In the genomic region with DNA sequence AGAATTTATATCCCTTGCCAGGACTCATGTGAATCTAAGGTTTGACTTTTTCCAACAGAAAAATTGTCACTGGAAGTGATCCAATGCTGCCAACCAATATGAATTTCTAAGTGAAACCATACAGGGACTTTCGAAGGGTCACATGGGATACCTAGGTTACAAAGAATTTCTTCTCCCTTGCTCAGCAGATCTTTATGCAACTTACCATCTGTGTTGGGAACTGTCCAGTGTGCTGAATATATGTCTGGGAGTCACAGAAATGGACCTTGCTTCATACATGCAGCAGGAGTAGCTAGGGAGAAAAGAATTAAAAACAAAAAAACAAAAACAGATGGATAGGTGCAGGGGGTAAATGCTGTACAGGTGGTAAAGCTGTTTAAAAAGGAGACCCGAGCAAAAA, we compare ENCODE assay signal across 14 mouse cellular contexts.
DNase-seq lines count a peak whose midpoint lies in the region; ATAC-seq and TF ChIP-seq lines count a peak whose summit lies in the region.
"Had no signal": no experiment of that assay in that cellular context is flagged by ENCODE, and none has a peak within 500 bp of the region (broad histone marks: within the 10 kb centered on the region; RNA-seq: fewer than 3 reads in every experiment).

No protein-coding gene starts in this region.

- no peaks in the 10 kb centered on the region for H3K36me3 ChIP-seq in heart, postnatal 0 days (replicated peaks; ENCODE audit: control insufficient read depth, insufficient read depth, low read length)
- no peaks in the 10 kb centered on the region for H3K36me3 ChIP-seq in ES-E14 (ENCODE audit: control insufficient read depth, insufficient read depth, low read length, poor library complexity, severe bottlenecking)
- no peaks in the 10 kb centered on the region for H3K36me3 ChIP-seq in embryonic facial prominence, embryonic 14.5 days (ENCODE audit: control insufficient read depth, insufficient read depth, low read length)
- H3K36me3 ChIP-seq: embryonic facial prominence, embryonic 12.5 days; heart, embryonic 13.5 days; kidney, embryonic 15.5 days; midbrain, embryonic 13.5 days had no signal

- H3K27ac ChIP-seq in heart, postnatal 0 days (ENCODE audit: low read depth): no peak overlapping the region
- no peak overlapping the region for H3K27ac ChIP-seq in ES-E14 (ENCODE audit: insufficient read depth, low read depth, low read length, poor library complexity, severe bottlenecking)
- no peak overlapping the region for H3K27ac ChIP-seq in embryonic facial prominence, embryonic 14.5 days (replicated peaks; ENCODE audit: low read depth, low read length)
- H3K27ac ChIP-seq: embryonic facial prominence, embryonic 12.5 days; heart, embryonic 13.5 days; hindbrain, postnatal 0 days; kidney, embryonic 15.5 days; midbrain, embryonic 13.5 days had no signal

- no peak overlapping the region for H3K4me2 ChIP-seq in heart, postnatal 0 days (ENCODE audit: low read depth, low read length)
- H3K4me2 ChIP-seq in embryonic facial prominence, embryonic 14.5 days (ENCODE audit: low read depth, low read length): no peak overlapping the region
- H3K4me2 ChIP-seq: embryonic facial prominence, embryonic 12.5 days; heart, embryonic 13.5 days; kidney, embryonic 15.5 days; midbrain, embryonic 13.5 days had no signal

- no peaks in the 10 kb centered on the region for H3K27me3 ChIP-seq in heart, postnatal 0 days (ENCODE audit: control insufficient read depth, insufficient read depth, low read length)
- no peaks in the 10 kb centered on the region for H3K27me3 ChIP-seq in embryonic facial prominence, embryonic 14.5 days (replicated peaks; ENCODE audit: control insufficient read depth, insufficient read depth, low read length)
- H3K27me3 ChIP-seq: embryonic facial prominence, embryonic 12.5 days; heart, embryonic 13.5 days; kidney, embryonic 15.5 days; midbrain, embryonic 13.5 days had no signal

- in situ Hi-C loops in ES-E14 (cut with MboI; ENCODE audit: low sequenced_read_pairs in 2 of 2, unreplicated experiment in 2 of 2): no loop called here

- H3K9me3 ChIP-seq in heart, postnatal 0 days (replicated peaks; ENCODE audit: control insufficient read depth, low read length): no peaks in the 10 kb centered on the region
- H3K9me3 ChIP-seq in ES-E14 (ENCODE audit: control insufficient read depth, insufficient read depth, low read depth, low read length): no peaks in the 10 kb centered on the region
- H3K9me3 ChIP-seq in embryonic facial prominence, embryonic 14.5 days (ENCODE audit: control insufficient read depth, low read length): no peaks in the 10 kb centered on the region
- H3K9me3 ChIP-seq: embryonic facial prominence, embryonic 12.5 days; heart, embryonic 13.5 days; kidney, embryonic 15.5 days; midbrain, embryonic 13.5 days had no signal

- DNase-seq in heart, postnatal 0 days (ENCODE audit: low spot score): peak; percentile 13
- DNase-seq in heart, postnatal 25 days (ENCODE audit: low spot score): no peak
- DNase-seq in ES-E14 (ENCODE audit: low read depth, low spot score): peak; percentile 13
- peak; percentile 35 for DNase-seq in R1 (ENCODE audit: low read depth, low spot score)
- peak; percentile 64 for DNase-seq in embryonic facial prominence, embryonic 14.5 days (ENCODE audit: low spot score)
- DNase-seq in urinary bladder, postnatal 4 days (ENCODE audit: low spot score in 2 of 2): no peak
- DNase-seq in thymus, postnatal 36 days: no peak
- DNase-seq: gastrocnemius, postnatal 36 days; layer of hippocampus, postnatal 36 days had no signal

- ATAC-seq in heart, postnatal 0 days (ENCODE audit: insufficient read depth, low read depth): no peak
- no peak for ATAC-seq in embryonic facial prominence, embryonic 14.5 days (ENCODE audit: low read depth)
- ATAC-seq: hindbrain, postnatal 0 days; midbrain, embryonic 13.5 days had no signal

- intact Hi-C loops in heart, postnatal 25 days (cut with DNase I): no loop called here

- TF ChIP-seq CTCF in heart, postnatal 0 days (IDR thresholded peaks at IDR 0.05; ENCODE audit: low read depth): no peak

- H3K4me1 ChIP-seq in heart, postnatal 0 days (ENCODE audit: control insufficient read depth, insufficient read depth): no peaks in the 10 kb centered on the region
- no peaks in the 10 kb centered on the region for H3K4me1 ChIP-seq in ES-E14 (ENCODE audit: control insufficient read depth in 2 of 2, insufficient read depth in 2 of 2, low read length in 2 of 2, poor library complexity in 1 of 2)
- H3K4me1 ChIP-seq in embryonic facial prominence, embryonic 14.5 days (ENCODE audit: control insufficient read depth, insufficient read depth, low read length): no peaks in the 10 kb centered on the region
- H3K4me1 ChIP-seq: embryonic facial prominence, embryonic 12.5 days; heart, embryonic 13.5 days; kidney, embryonic 15.5 days; midbrain, embryonic 13.5 days had no signal

- no peak for TF ChIP-seq EP300 in heart, postnatal 0 days (IDR thresholded peaks at IDR 0.05; ENCODE audit: low read depth)

- 62% methylated on average over 2 of the region's 2 CpGs for WGBS in heart, postnatal 0 days
- 58% methylated on average over 2 of the region's 2 CpGs for WGBS in embryonic facial prominence, embryonic 14.5 days

- no peak overlapping the region for H3K4me3 ChIP-seq in heart, postnatal 0 days (ENCODE audit: low read depth, low read length)
- H3K4me3 ChIP-seq in ES-E14 (ENCODE audit: insufficient read depth in 1 of 2, low read depth in 1 of 2, low read length in 2 of 2, poor library complexity in 1 of 2, severe bottlenecking in 1 of 2): no peak overlapping the region
- no peak overlapping the region for H3K4me3 ChIP-seq in embryonic facial prominence, embryonic 14.5 days (ENCODE audit: low read depth, low read length)
- H3K4me3 ChIP-seq: embryonic facial prominence, embryonic 12.5 days; heart, embryonic 13.5 days; kidney, embryonic 15.5 days; midbrain, embryonic 13.5 days had no signal

- no peak overlapping the region for H3K9ac ChIP-seq in heart, postnatal 0 days (replicated peaks; ENCODE audit: low read depth, low read length)
- H3K9ac ChIP-seq in ES-E14 (ENCODE audit: insufficient read depth, low read depth, low read length, poor library complexity, severe bottlenecking): no peak overlapping the region
- H3K9ac ChIP-seq in embryonic facial prominence, embryonic 14.5 days (ENCODE audit: low read depth, low read length): no peak overlapping the region
- H3K9ac ChIP-seq: embryonic facial prominence, embryonic 12.5 days; heart, embryonic 13.5 days; kidney, embryonic 15.5 days; midbrain, embryonic 13.5 days had no signal

TF ChIP-seq in ES-E14, 5 proteins besides CTCF, POLR2A, EP300 and RAD21:
- TF ChIP-seq MAFK (IDR thresholded peaks at IDR 0.05; ENCODE audit: insufficient read depth, low read depth, low read length) (peak; percentile 38; the same call in 1 of the 2 replicates), ZC3H11A (IDR thresholded peaks at IDR 0.05; ENCODE audit: borderline replicate concordance, low read depth, low read length) (no peak)

Comparison
In these comparisons a context has a peak if more than half of its experiments do, and no peak if none do; other contexts are left out.
1. DNase-seq: peak in heart, postnatal 0 days (single experiment), ES-E14 (single experiment), R1 (single experiment) and embryonic facial prominence, embryonic 14.5 days (single experiment); none in heart, postnatal 25 days (single experiment), urinary bladder, postnatal 4 days (0 of 2) and thymus, postnatal 36 days (0 of 2).